Mouse (Mus musculus): ENCODE results near the gene Cela3b. TPM values are rescaled to one million over a fixed set of nuclear protein-coding genes. Genes with fewer than 3 reads are reported as not detected.

Gene Cela3b
- total and polyA plus RNA-seq, 2 experiments from 2014 or later: not detected

- no peak overlapping the region for H3K4me2 ChIP-seq (ENCODE audit: low read depth, low read length, poor library complexity, severe bottlenecking)
- ATAC-seq (ENCODE audit: low FRiP score) (no peak), DNase-seq (ENCODE audit: low spot score) (no peak)
- WGBS: 76% methylated on average over 2 of the region's 2 CpGs
- no peaks in the 10 kb centered on the region for H3K4me1 ChIP-seq (ENCODE audit: insufficient read depth, low read length)
- no peaks in the 10 kb centered on the region for H3K27me3 ChIP-seq (ENCODE audit: insufficient read depth, low read length)
- no peak overlapping the region for H3K4me3 ChIP-seq (ENCODE audit: low read depth, low read length)
- H3K9me3 ChIP-seq (ENCODE audit: low read length): no peaks in the 10 kb centered on the region
- no peak overlapping the region for H3K9ac ChIP-seq (replicated peaks; ENCODE audit: low read length, poor library complexity, severe bottlenecking)
- TF ChIP-seq CTCF (IDR thresholded peaks at IDR 0.05): peak; percentile 24; the same call in 1 of the 2 replicates
- no peak overlapping the region for H3K27ac ChIP-seq (ENCODE audit: low read depth, low read length)
- no peaks in the 10 kb centered on the region for H3K36me3 ChIP-seq (ENCODE audit: insufficient read depth, low read length)
Measured at GRCm38 (mm10) chr4:137376778-137377177, 53.6 kb downstream of the Cela3b start.

- no peak for ATAC-seq (ENCODE audit: low FRiP score)
- no peak for DNase-seq (ENCODE audit: low spot score)
- H3K4me3 ChIP-seq (ENCODE audit: low read depth, low read length): no peak overlapping the region
- no peak overlapping the region; the same call in 1 of the 2 replicates for H3K27ac ChIP-seq (ENCODE audit: low read depth, low read length)
- no peaks in the 10 kb centered on the region for H3K27me3 ChIP-seq (ENCODE audit: insufficient read depth, low read length)
- 59% methylated on average over 19 of the region's 19 CpGs for WGBS
- H3K9me3 ChIP-seq (ENCODE audit: low read length): no peaks in the 10 kb centered on the region
- H3K4me1 ChIP-seq (ENCODE audit: insufficient read depth, low read length): peaks cover under 1% of the 10 kb centered on the region; the same call in 1 of the 2 replicates
- no peak overlapping the region for H3K9ac ChIP-seq (replicated peaks; ENCODE audit: low read length, poor library complexity, severe bottlenecking)
- TF ChIP-seq CTCF (IDR thresholded peaks at IDR 0.05): no peak
- no peak overlapping the region for H3K4me2 ChIP-seq (ENCODE audit: low read depth, low read length, poor library complexity, severe bottlenecking)
- H3K36me3 ChIP-seq (ENCODE audit: insufficient read depth, low read length): no peaks in the 10 kb centered on the region
Measured at GRCm38 (mm10) chr4:137375314-137376278, 54.7 kb downstream of the Cela3b start.

GRCm38 (mm10) chr4:137373711-137374110 lies 56.6 kb downstream of the Cela3b start:
- DNase-seq (ENCODE audit: low spot score) (no peak), ATAC-seq (ENCODE audit: low FRiP score) (no peak)
- no peaks in the 10 kb centered on the region for H3K36me3 ChIP-seq (ENCODE audit: insufficient read depth, low read length)
- no peak overlapping the region for H3K27ac ChIP-seq (ENCODE audit: low read depth, low read length)
- H3K27me3 ChIP-seq (ENCODE audit: insufficient read depth, low read length): no peaks in the 10 kb centered on the region
- no peak overlapping the region for H3K4me3 ChIP-seq (ENCODE audit: low read depth, low read length)
- H3K4me1 ChIP-seq (ENCODE audit: insufficient read depth, low read length): peaks cover 4% of the 10 kb centered on the region; the same call in 1 of the 2 replicates
- TF ChIP-seq CTCF (IDR thresholded peaks at IDR 0.05): no peak
- WGBS: 45% methylated on average over 6 of the region's 6 CpGs
- H3K9ac ChIP-seq (replicated peaks; ENCODE audit: low read length, poor library complexity, severe bottlenecking): no peak overlapping the region
- no peak overlapping the region for H3K4me2 ChIP-seq (ENCODE audit: low read depth, low read length, poor library complexity, severe bottlenecking)
- H3K9me3 ChIP-seq (ENCODE audit: low read length): no peaks in the 10 kb centered on the region

- Histone ChIP-seq H3K27ac (ENCODE audit: low read depth, low read length) (no peak overlapping the region), H3K9me3 (ENCODE audit: low read length) (no peaks in the 10 kb centered on the region), H3K27me3 (ENCODE audit: insufficient read depth, low read length) (no peaks in the 10 kb centered on the region), H3K4me1 (ENCODE audit: insufficient read depth, low read length) (peaks cover 4% of the 10 kb centered on the region; the same call in 1 of the 2 replicates), H3K4me2 (ENCODE audit: low read depth, low read length, poor library complexity, severe bottlenecking) (no peak overlapping the region), H3K9ac (replicated peaks; ENCODE audit: low read length, poor library complexity, severe bottlenecking) (no peak overlapping the region), H3K4me3 (ENCODE audit: low read depth, low read length) (no peak overlapping the region), H3K36me3 (ENCODE audit: insufficient read depth, low read length) (no peaks in the 10 kb centered on the region)
- no peak for TF ChIP-seq CTCF (IDR thresholded peaks at IDR 0.05)
- ATAC-seq (ENCODE audit: low FRiP score): no peak
- 90% methylated on average over 16 of the region's 16 CpGs for WGBS
- no peak for DNase-seq (ENCODE audit: low spot score)
Measured at GRCm38 (mm10) chr4:137371596-137372523, 58.5 kb downstream of the Cela3b start.

Other genes starting within 250 kb of the Cela3b start
- 5.6 and 6.3 TPM in 2 replicates for gene Wnt4, start 153.1 kb downstream of the Cela3b start, total RNA-seq (2014; rRNA removed)
- gene Wnt4, start 153.1 kb downstream of the Cela3b start, polyA plus RNA-seq (2015; fragmentation: Nextera tagmentation; extraction: Ambion mirVana): 5.2 and 6.0 TPM in 2 replicates
- 583 and 680 TPM in 2 replicates for gene Cdc42, start 72.8 kb downstream of the Cela3b start, total RNA-seq (2014; rRNA removed)
- 1,182 and 1,189 TPM in 2 replicates for gene Cdc42, start 72.8 kb downstream of the Cela3b start, polyA plus RNA-seq (2015; fragmentation: Nextera tagmentation; extraction: Ambion mirVana)
- gene Cela3a, start 20.7 kb downstream of the Cela3b start, total RNA-seq (2014; rRNA removed): not detected in 2 replicates
- not detected in 2 replicates for gene Cela3a, start 20.7 kb downstream of the Cela3b start, polyA plus RNA-seq (2015; fragmentation: Nextera tagmentation; extraction: Ambion mirVana)
- not detected in 2 replicates for gene 1700013G24Rik, start 22.7 kb upstream of the Cela3b start, total RNA-seq (2014; rRNA removed)
- gene 1700013G24Rik, start 22.7 kb upstream of the Cela3b start, polyA plus RNA-seq (2015; fragmentation: Nextera tagmentation; extraction: Ambion mirVana): not detected in 2 replicates
- 26.1 and 30.5 TPM in 2 replicates for gene Hspg2, start 38.2 kb upstream of the Cela3b start, total RNA-seq (2014; rRNA removed)
- gene Hspg2, start 38.2 kb upstream of the Cela3b start, polyA plus RNA-seq (2015; fragmentation: Nextera tagmentation; extraction: Ambion mirVana): 1.4 and 2.2 TPM in 2 replicates
- not detected in 2 replicates for gene Ldlrad2, start 144.0 kb upstream of the Cela3b start, total RNA-seq (2014; rRNA removed)
- gene Ldlrad2, start 144.0 kb upstream of the Cela3b start, polyA plus RNA-seq (2015; fragmentation: Nextera tagmentation; extraction: Ambion mirVana): 0.70 TPM in 1 of 2 replicates, not detected in the other
- 70.8 and 98.7 TPM in 2 replicates for gene Usp48, start 163.2 kb upstream of the Cela3b start, total RNA-seq (2014; rRNA removed)
- gene Usp48, start 163.2 kb upstream of the Cela3b start, polyA plus RNA-seq (2015; fragmentation: Nextera tagmentation; extraction: Ambion mirVana): 37.0 and 40.9 TPM in 2 replicates
- gene Rap1gap, start 234.2 kb upstream of the Cela3b start, total RNA-seq (2014; rRNA removed): 232 and 270 TPM in 2 replicates
- gene Rap1gap, start 234.2 kb upstream of the Cela3b start, polyA plus RNA-seq (2015; fragmentation: Nextera tagmentation; extraction: Ambion mirVana): 115 and 123 TPM in 2 replicates

Measured in midbrain, postnatal 0 days (tissue).